Mouse (Mus musculus): ENCODE measurements around the gene Myocd. TPM values are rescaled to one million over a fixed set of nuclear protein-coding genes. Genes with fewer than 3 reads are reported as not detected.

The Myocd gene
- polyA plus RNA-seq, 1 experiment from 2014 or later: 63.0 TPM

DNA sequence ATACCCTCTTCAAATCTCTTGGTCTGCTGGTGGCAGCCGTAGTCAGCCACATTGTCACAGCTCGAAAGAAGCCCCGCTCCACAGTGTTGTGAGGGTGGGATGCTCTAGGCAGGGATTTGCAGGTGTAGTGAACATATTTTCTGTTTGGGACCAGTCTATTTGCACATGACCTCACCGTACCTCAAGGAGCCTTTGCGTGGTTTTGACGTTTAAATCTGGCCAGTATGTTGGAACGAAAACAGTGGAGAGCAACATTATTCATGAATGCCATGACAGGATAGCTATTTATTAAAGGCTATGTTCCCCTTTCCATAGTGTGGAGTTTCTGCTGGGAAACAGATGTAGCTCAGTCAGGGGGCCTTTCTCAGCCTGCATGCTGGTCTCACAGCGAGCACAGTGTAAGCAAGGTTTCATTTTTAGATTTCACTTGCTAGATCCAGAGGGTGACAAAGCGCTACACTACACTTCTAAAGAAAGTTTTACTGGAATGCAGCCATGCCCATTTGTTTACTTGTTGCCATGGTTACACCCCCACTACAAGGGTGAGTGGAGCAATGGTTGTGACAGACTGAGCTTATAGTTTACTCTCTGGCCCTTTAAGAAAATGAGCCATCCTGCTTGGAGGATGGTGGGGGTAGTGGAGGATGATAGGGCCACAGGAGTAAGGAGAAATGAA is 54.7 kb downstream of the Myocd start:
- peaks cover 39% of the 10 kb centered on the region for H3K4me1 ChIP-seq (replicated peaks)
- H3K4me2 ChIP-seq: peak overlapping the region; percentile 24; the same call in 1 of the 2 replicates
- no peak overlapping the region for H3K9ac ChIP-seq
- no peak overlapping the region for H3K4me3 ChIP-seq
- 52% methylated on average over 9 of the region's 9 CpGs for WGBS
- peaks cover 24% of the 10 kb centered on the region; the same call in 1 of the 2 replicates for H3K36me3 ChIP-seq
- no peaks in the 10 kb centered on the region for H3K9me3 ChIP-seq (replicated peaks)
- no peaks in the 10 kb centered on the region for H3K27me3 ChIP-seq
- ATAC-seq (replicated peaks; ENCODE audit: insufficient number of reproducible peaks, insufficient read depth, low FRiP score, low read depth): peak; percentile 75
- peak overlapping the region; percentile 72 for H3K27ac ChIP-seq

- no peak for ATAC-seq (replicated peaks; ENCODE audit: insufficient number of reproducible peaks, insufficient read depth, low FRiP score, low read depth)
- Histone ChIP-seq H3K36me3 (peaks cover 24% of the 10 kb centered on the region; the same call in 1 of the 2 replicates), H3K4me3 (no peak overlapping the region), H3K4me1 (replicated peaks) (peaks cover 52% of the 10 kb centered on the region), H3K9ac (no peak overlapping the region), H3K9me3 (replicated peaks) (no peaks in the 10 kb centered on the region), H3K4me2 (no peak overlapping the region), H3K27me3 (no peaks in the 10 kb centered on the region), H3K27ac (peak overlapping the region; percentile 72)
- 82% methylated on average over 2 of the region's 2 CpGs for WGBS
Measured at GRCm38 (mm10) chr11:65213806-65214205, 56.0 kb downstream of the Myocd start.

- peaks cover 70% of the 10 kb centered on the region for H3K4me1 ChIP-seq (replicated peaks)
- H3K36me3 ChIP-seq: peaks cover 8% of the 10 kb centered on the region; the same call in 1 of the 2 replicates
- 63% methylated on average over 6 of the region's 6 CpGs for WGBS
- H3K9ac ChIP-seq: no peak overlapping the region
- ATAC-seq (replicated peaks; ENCODE audit: insufficient number of reproducible peaks, insufficient read depth, low FRiP score, low read depth): no peak
- H3K9me3 ChIP-seq (replicated peaks): no peaks in the 10 kb centered on the region
- no peak overlapping the region for H3K4me2 ChIP-seq
- H3K27me3 ChIP-seq: no peaks in the 10 kb centered on the region
- H3K4me3 ChIP-seq: no peak overlapping the region
- H3K27ac ChIP-seq: peak overlapping the region; percentile 84
Measured at GRCm38 (mm10) chr11:65211701-65212100, 58.1 kb downstream of the Myocd start.

DNA sequence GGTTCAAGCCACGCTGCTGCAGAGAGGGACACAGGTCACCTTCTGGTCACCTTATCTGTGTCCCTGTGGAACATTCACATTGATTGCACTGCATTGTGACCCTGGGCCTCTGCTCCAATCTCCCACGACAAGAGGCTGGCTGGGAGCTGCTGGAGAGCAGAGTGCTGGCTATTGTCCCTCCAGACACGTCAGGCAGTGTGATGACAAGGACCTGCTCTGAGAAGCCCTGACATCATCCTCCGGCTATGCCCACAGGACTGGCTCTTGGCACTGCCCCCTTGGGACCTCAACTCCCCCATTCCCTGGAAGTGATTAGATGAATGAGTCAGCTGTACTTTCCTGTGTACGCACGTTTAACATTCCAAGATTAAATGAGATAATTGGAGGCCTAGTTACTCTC is 60.3 kb downstream of the Myocd start:
- Histone ChIP-seq H3K27ac (peak overlapping the region; percentile 84), H3K4me1 (replicated peaks) (peaks cover 74% of the 10 kb centered on the region)
- ATAC-seq (replicated peaks; ENCODE audit: insufficient number of reproducible peaks, insufficient read depth, low FRiP score, low read depth): peak; percentile 93

DNA sequence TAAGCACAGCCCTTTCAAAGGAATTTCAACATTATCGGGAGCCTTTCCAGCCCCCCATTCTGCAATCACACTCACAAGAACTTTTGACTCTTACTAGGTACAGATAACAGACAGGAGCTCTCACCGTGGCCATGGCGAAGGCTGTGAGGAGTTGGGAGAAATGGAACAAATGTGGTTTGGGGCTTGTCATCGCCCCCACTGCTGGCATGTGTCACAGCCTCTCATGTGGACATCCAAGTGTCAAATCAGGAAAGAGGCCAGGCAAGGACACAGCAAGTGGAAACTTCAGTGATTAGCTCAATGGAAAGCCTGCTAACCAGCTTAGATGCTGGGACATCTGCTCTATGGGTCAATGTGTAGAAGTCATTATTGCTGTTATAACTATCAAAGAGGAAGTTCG is 64.5 kb downstream of the Myocd start:
- peak; percentile 41; the same call in 1 of the 2 replicates for ATAC-seq (replicated peaks; ENCODE audit: insufficient number of reproducible peaks, insufficient read depth, low FRiP score, low read depth)
- H3K4me1 ChIP-seq (replicated peaks): peaks cover 61% of the 10 kb centered on the region
- no peaks in the 10 kb centered on the region for H3K27me3 ChIP-seq
- no peak overlapping the region for H3K9ac ChIP-seq
- no peak overlapping the region for H3K4me2 ChIP-seq
- WGBS: 25% methylated on average over 5 of the region's 5 CpGs
- no peak overlapping the region for H3K4me3 ChIP-seq
- peaks cover 19% of the 10 kb centered on the region for H3K36me3 ChIP-seq
- H3K9me3 ChIP-seq (replicated peaks): no peaks in the 10 kb centered on the region
- H3K27ac ChIP-seq: peak overlapping the region; percentile 84

More for the DNA sequence above, 60.3 kb downstream of the Myocd start:
- Histone ChIP-seq H3K9ac (no peak overlapping the region), H3K27me3 (no peaks in the 10 kb centered on the region), H3K36me3 (peaks cover 5% of the 10 kb centered on the region; the same call in 1 of the 2 replicates), H3K9me3 (replicated peaks) (no peaks in the 10 kb centered on the region), H3K4me3 (no peak overlapping the region), H3K4me2 (no peak overlapping the region)
- WGBS: 15% methylated on average over 6 of the region's 6 CpGs

DNA sequence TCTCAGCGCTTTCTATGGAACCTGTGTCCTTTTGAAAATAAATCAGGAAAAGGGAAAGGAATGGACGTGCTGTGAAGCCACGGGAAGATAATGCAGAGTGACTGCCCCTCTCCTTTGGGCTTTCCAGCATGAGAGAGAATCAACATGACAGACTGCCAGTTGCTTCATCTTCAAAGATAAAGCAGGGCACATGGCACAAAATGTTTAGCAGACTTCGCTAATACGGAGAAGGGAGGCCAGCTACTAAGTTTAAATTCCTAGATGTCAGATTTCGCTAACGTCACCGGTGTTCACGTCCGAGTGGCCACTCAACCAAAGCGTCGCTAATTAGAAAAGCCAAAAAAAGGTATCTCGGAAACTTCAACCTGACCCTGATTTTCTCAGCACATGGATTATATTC is 65.1 kb downstream of the Myocd start:
- peaks cover 25% of the 10 kb centered on the region for H3K36me3 ChIP-seq
- no peak overlapping the region for H3K9ac ChIP-seq
- no peaks in the 10 kb centered on the region for H3K27me3 ChIP-seq
- H3K4me1 ChIP-seq (replicated peaks): peaks cover 54% of the 10 kb centered on the region
- 32% methylated on average over 13 of the region's 13 CpGs for WGBS
- ATAC-seq (replicated peaks; ENCODE audit: insufficient number of reproducible peaks, insufficient read depth, low FRiP score, low read depth): no peak
- no peak overlapping the region for H3K4me3 ChIP-seq
- H3K27ac ChIP-seq: peak overlapping the region; percentile 84
- no peaks in the 10 kb centered on the region for H3K9me3 ChIP-seq (replicated peaks)
- no peak overlapping the region for H3K4me2 ChIP-seq

DNA sequence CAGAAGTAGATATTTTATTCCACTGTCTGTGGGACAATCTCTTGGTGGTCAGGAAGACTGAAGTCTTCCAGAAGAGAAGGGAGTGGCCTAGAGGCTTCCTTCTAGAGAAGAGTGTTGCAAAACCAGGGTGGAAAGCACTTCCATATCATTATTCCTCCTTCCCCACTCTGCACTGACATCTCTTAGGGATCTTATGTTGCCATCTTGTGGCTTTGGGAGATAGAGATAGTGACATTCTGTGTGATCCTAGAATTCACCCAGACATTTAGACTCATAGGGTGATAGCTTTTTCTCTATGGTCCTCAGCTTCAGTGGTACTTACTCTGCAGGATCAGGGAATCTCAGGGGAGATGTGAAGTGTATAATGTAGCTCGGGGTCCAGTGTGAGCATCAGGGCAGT is 66.8 kb downstream of the Myocd start:
- Histone ChIP-seq H3K27ac (peak overlapping the region; percentile 43; the same call in 1 of the 2 replicates), H3K9me3 (replicated peaks) (no peaks in the 10 kb centered on the region), H3K36me3 (peaks cover 41% of the 10 kb centered on the region), H3K4me1 (replicated peaks) (peaks cover 40% of the 10 kb centered on the region), H3K9ac (no peak overlapping the region), H3K4me2 (no peak overlapping the region), H3K27me3 (no peaks in the 10 kb centered on the region), H3K4me3 (no peak overlapping the region)
- no peak for ATAC-seq (replicated peaks; ENCODE audit: insufficient number of reproducible peaks, insufficient read depth, low FRiP score, low read depth)
- 83% methylated on average over 1 of the region's 1 CpGs for WGBS

DNA sequence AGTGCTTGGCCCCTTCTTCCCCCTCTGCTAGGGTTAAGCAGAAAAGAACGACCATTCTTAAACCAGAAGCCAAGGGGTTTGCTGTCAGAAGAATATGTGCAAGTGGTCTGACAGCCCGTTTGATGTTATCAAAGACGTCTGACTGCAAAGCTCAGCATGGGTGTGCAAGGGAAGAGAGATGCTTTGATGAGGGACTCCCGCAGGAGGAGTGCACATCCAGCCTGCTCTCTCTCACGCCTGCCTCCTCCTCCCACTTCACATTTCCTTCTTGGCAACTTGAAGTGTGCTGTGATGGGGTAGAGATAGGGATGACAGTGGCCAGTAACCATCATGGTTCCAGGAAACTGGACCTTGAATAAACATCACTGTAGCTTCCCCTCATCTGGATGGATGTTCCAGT is 67.6 kb downstream of the Myocd start:
- Histone ChIP-seq H3K36me3 (peaks cover 42% of the 10 kb centered on the region), H3K27ac (peak overlapping the region; percentile 29; the same call in 1 of the 2 replicates)

DNA sequence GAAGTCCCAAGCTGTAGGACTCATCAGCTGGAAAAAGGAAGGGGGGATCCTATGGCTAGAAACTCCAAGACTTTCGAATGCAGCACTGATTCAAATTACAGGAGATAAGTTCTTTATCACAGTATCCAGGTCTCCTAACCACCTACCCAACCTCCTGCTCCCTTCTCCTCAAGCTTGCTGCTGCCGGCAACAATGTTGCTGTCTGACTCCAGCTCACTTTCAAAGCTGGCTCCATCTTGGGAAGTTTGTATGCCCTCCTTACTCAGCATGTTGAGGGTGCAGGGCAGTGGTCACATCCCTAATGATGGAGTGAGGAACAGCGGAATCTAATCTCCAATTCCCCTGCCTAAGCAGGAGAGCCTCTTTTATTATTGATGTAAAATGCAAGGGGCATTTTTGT is 71.8 kb downstream of the Myocd start:
- ATAC-seq (replicated peaks; ENCODE audit: insufficient number of reproducible peaks, insufficient read depth, low FRiP score, low read depth): no peak
- Histone ChIP-seq H3K4me3 (no peak overlapping the region), H3K9ac (no peak overlapping the region), H3K36me3 (peaks cover 74% of the 10 kb centered on the region), H3K9me3 (replicated peaks) (no peaks in the 10 kb centered on the region), H3K4me1 (replicated peaks) (peaks cover 6% of the 10 kb centered on the region; the same call in 1 of the 2 replicates), H3K27me3 (no peaks in the 10 kb centered on the region), H3K4me2 (no peak overlapping the region), H3K27ac (0 out of 2 replicates have a peak overlapping the region, but pooled peaks have one; percentile 22)
- 76% methylated on average over 3 of the region's 3 CpGs for WGBS

More for the DNA sequence above, 67.6 kb downstream of the Myocd start:
- H3K9ac ChIP-seq: no peak overlapping the region
- H3K9me3 ChIP-seq (replicated peaks): no peaks in the 10 kb centered on the region
- no peak overlapping the region for H3K4me2 ChIP-seq
- H3K4me3 ChIP-seq: no peak overlapping the region
- peaks cover 32% of the 10 kb centered on the region for H3K4me1 ChIP-seq (replicated peaks)
- no peak for ATAC-seq (replicated peaks; ENCODE audit: insufficient number of reproducible peaks, insufficient read depth, low FRiP score, low read depth)
- H3K27me3 ChIP-seq: no peaks in the 10 kb centered on the region
- 19% methylated on average over 5 of the region's 5 CpGs for WGBS

DNA sequence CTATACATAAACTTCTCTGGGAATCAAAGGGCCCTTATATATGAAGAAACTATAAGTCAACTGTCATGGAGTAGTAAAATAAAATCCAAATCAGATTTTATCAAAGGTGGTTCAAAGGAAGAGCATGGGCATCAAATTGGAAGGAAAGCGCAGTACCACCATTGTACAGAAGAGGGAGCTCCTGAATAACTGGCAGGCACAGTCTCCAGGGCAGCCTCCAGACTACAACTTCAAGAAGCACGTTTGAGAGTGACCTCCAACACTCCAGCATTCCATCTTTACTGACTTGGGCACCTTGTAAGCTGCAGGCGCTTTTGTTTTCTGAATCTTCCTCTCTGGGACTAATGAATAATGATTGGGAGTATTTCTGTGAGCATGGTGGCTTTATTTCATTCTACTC is 72.5 kb downstream of the Myocd start:
- ATAC-seq (replicated peaks; ENCODE audit: insufficient number of reproducible peaks, insufficient read depth, low FRiP score, low read depth): no peak
- H3K27me3 ChIP-seq: no peaks in the 10 kb centered on the region
- WGBS: 4% methylated on average over 3 of the region's 3 CpGs
- H3K9ac ChIP-seq: no peak overlapping the region
- peaks cover 5% of the 10 kb centered on the region; the same call in 1 of the 2 replicates for H3K4me1 ChIP-seq (replicated peaks)
- H3K4me2 ChIP-seq: no peak overlapping the region
- no peak overlapping the region for H3K4me3 ChIP-seq
- no peaks in the 10 kb centered on the region for H3K9me3 ChIP-seq (replicated peaks)
- H3K36me3 ChIP-seq: peaks cover 81% of the 10 kb centered on the region
- H3K27ac ChIP-seq: peak overlapping the region; percentile 39; the same call in 1 of the 2 replicates

DNA sequence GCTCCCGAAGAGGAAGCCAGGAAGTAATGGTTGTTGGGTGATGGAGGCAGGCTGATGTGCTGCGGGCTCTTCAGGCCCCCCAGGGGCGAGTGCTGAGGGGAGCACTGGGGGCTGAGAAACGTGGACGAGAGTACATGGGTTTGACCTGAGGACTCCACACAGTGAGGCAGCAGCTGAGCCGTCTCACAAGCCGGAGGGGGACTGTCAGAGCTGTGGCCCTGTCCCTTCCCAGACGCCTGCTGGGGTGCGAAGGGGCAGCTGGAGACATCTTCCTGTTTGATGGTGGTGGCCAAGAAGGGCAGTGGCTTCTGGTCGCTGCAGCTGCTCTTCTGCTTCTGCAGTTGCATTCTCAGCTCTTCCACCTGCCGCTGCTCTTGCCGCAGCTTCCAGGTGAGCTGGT is 82.8 kb downstream of the Myocd start:
- Histone ChIP-seq H3K4me2 (no peak overlapping the region), H3K4me1 (replicated peaks) (peaks cover 5% of the 10 kb centered on the region), H3K27ac (no peak overlapping the region), H3K27me3 (no peaks in the 10 kb centered on the region), H3K9ac (no peak overlapping the region), H3K4me3 (no peak overlapping the region), H3K36me3 (peaks cover 64% of the 10 kb centered on the region), H3K9me3 (replicated peaks) (no peaks in the 10 kb centered on the region)
- 78% methylated on average over 12 of the region's 12 CpGs for WGBS
- ATAC-seq (replicated peaks; ENCODE audit: insufficient number of reproducible peaks, insufficient read depth, low FRiP score, low read depth): no peak

GRCm38 (mm10) chr11:65185114-65185513 is 84.7 kb downstream of the Myocd start:
- peaks cover 77% of the 10 kb centered on the region for H3K36me3 ChIP-seq
- peak overlapping the region; percentile 23 for H3K27ac ChIP-seq
- 60% methylated on average over 1 of the region's 1 CpGs for WGBS
- no peak overlapping the region for H3K4me2 ChIP-seq
- no peak for ATAC-seq (replicated peaks; ENCODE audit: insufficient number of reproducible peaks, insufficient read depth, low FRiP score, low read depth)
- H3K9ac ChIP-seq: no peak overlapping the region
- H3K4me3 ChIP-seq: no peak overlapping the region
- no peaks in the 10 kb centered on the region for H3K27me3 ChIP-seq
- H3K4me1 ChIP-seq (replicated peaks): peaks cover 5% of the 10 kb centered on the region
- H3K9me3 ChIP-seq (replicated peaks): no peaks in the 10 kb centered on the region
